Mouse (Mus musculus) olfactory bulb, adult 2 months (tissue): Measurements from ENCODE around the gene Igtp.

ENCODE experiments used
- CTCF ChIP-seq: fragments of 200-500 bp; IDR thresholded peaks from 2 replicates; pipeline ENCODE4 v1.5.1; 2012; ENCODE audit warnings: low read depth, mild to moderate bottlenecking, low read length, moderate library complexity; ENCODE audit not compliant: insufficient read depth
- POLR2A ChIP-seq: fragments of 200-500 bp; IDR thresholded peaks from 2 replicates; pipeline ENCODE4 v1.6.1; 2012; ENCODE audit warnings: mild to moderate bottlenecking, low read depth, low read length, moderate library complexity; ENCODE audit not compliant: insufficient read depth

DNA sequence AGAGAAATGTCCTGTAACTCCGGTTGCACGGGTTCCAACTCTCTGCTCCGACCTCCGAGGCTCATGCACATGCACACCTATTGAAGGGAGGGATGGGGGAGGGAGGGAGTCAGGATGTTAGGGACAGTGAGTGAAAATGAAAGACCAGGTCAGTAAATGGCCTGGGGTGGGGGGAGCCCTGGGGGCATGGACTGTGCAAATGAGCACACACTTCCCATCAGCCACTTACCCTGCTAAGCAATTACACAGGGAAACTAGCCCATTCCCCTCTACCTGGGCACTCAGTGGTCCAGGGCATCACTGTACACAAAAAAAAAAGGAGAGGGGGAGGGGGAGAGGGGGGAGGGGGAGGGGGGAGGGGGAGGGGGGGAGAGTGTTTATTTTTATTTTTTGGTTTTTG lies 693 bp upstream of the Igtp start:
- TF ChIP-seq CTCF (no peak), POLR2A (no peak)
